Mouse (Mus musculus) cerebellum, adult 11 months (tissue): ENCODE data around the gene Olfr1368.
"Not testable (repeated sequence)": the region's sequence is repeated elsewhere in the genome, so short reads cannot be mapped to it uniquely, and the experiment has no call there.

Experiments
- DNase-seq: peaks from one replicate; pipeline ENCODE4 v3.0.0; 2022

Gene Olfr1368

GRCm38 (mm10) chr13:21166936-21167909 is 21.6 kb upstream of the Olfr1368 start:
- peak; percentile 75 for DNase-seq

- DNase-seq: no peak
Observed at GRCm38 (mm10) chr13:21162591-21162990, 16.9 kb upstream of the Olfr1368 start.

GRCm38 (mm10) chr13:21161591-21161990 is 15.9 kb upstream of the Olfr1368 start:
- DNase-seq: no peak

- DNase-seq: peak; percentile 86
Observed at GRCm38 (mm10) chr13:21160657-21161590, 15.3 kb upstream of the Olfr1368 start.

GRCm38 (mm10) chr13:21160041-21160511 is 14.4 kb upstream of the Olfr1368 start:
- no peak for DNase-seq

- DNase-seq: no peak
Observed at GRCm38 (mm10) chr13:21159475-21159819, 13.8 kb upstream of the Olfr1368 start.

GRCm38 (mm10) chr13:21158785-21159474 is 13.3 kb upstream of the Olfr1368 start:
- DNase-seq: peak; percentile 82

- DNase-seq: no peak
Observed at GRCm38 (mm10) chr13:21158071-21158470, 12.4 kb upstream of the Olfr1368 start.

GRCm38 (mm10) chr13:21155888-21156287 is 10.2 kb upstream of the Olfr1368 start:
- no peak for DNase-seq

GRCm38 (mm10) chr13:21142421-21142820 is 3.2 kb downstream of the Olfr1368 start:
- no peak for DNase-seq

GRCm38 (mm10) chr13:21129339-21129738 is 16.3 kb downstream of the Olfr1368 start, which contains the start of gene Olfr263:
Gene Olfr263 (plus strand): TSS chr13:21129639.
- DNase-seq: not testable (repeated sequence)

GRCm38 (mm10) chr13:21114121-21114520 is 31.5 kb downstream of the Olfr1368 start:
- DNase-seq: no peak

GRCm38 (mm10) chr13:21111183-21111582 is 34.5 kb downstream of the Olfr1368 start, which contains the start of gene Olfr1369-ps1:
Gene Olfr1369-ps1 (plus strand): TSS chr13:21111483.
- not testable (repeated sequence) for DNase-seq

GRCm38 (mm10) chr13:21110441-21110840 is 35.2 kb downstream of the Olfr1368 start:
- no peak for DNase-seq

- DNase-seq: no peak
Observed at GRCm38 (mm10) chr13:21109759-21110158, 35.9 kb downstream of the Olfr1368 start.
